Mouse (Mus musculus) midbrain, postnatal 0 days (tissue): Measurements from ENCODE around the gene Ankrd33. TPM values are rescaled to one million over a fixed set of nuclear protein-coding genes. Genes with fewer than 3 reads are reported as not detected.

ENCODE experiments used
- ATAC-seq: fragments of 200-750 bp; cut with Nextera tagmentation; 2 replicates; pipeline ENCODE4 v1.8.0; 2017; ENCODE audit warnings: moderate number of reproducible peaks, mild to moderate bottlenecking, moderate TSS enrichment, moderate library complexity; ENCODE audit not compliant: low FRiP score
- DNase-seq: peaks from one replicate; pipeline ENCODE4 v3.0.0-alpha.2; 2015; ENCODE audit warnings: low spot score
- H3K27ac ChIP-seq: fragments of 300-500 bp; sonication (generic); 2 replicates; pipeline ENCODE4 v1.5.1; 2014; ENCODE audit warnings: low read depth, mild to moderate bottlenecking, low read length, mixed read lengths
- H3K27me3 ChIP-seq: fragments of 300-500 bp; sonication (generic); 2 replicates; pipeline ENCODE4 v1.6.1; 2014; ENCODE audit warnings: low read length, control low read depth, mixed read lengths; ENCODE audit not compliant: insufficient read depth
- H3K36me3 ChIP-seq: fragments of 300-500 bp; sonication (generic); 2 replicates; pipeline ENCODE4 v1.6.1; 2014; ENCODE audit warnings: low read length, control low read depth, mixed read lengths; ENCODE audit not compliant: insufficient read depth
- H3K4me1 ChIP-seq: fragments of 300-500 bp; sonication (generic); 2 replicates; pipeline ENCODE4 v1.6.1; 2014; ENCODE audit warnings: mild to moderate bottlenecking, control low read depth, antibody characterized with exemption, low read length, mixed read lengths; ENCODE audit not compliant: insufficient read depth
- H3K4me2 ChIP-seq: fragments of 300-500 bp; sonication (generic); 2 replicates; pipeline ENCODE4 v1.6.1; 2014; ENCODE audit warnings: low read depth, mild to moderate bottlenecking, low read length, mixed read lengths; ENCODE audit not compliant: poor library complexity, severe bottlenecking
- H3K4me3 ChIP-seq: fragments of 300-500 bp; sonication (generic); 2 replicates; pipeline ENCODE4 v1.5.1; 2014; ENCODE audit warnings: low read depth, mild to moderate bottlenecking, low read length, moderate library complexity
- H3K9ac ChIP-seq: fragments of 300-500 bp; sonication (generic); replicated peaks from 2 replicates; pipeline ENCODE4 v1.6.1; 2014; ENCODE audit warnings: mild to moderate bottlenecking, low read length, moderate library complexity, mixed read lengths; ENCODE audit not compliant: poor library complexity, severe bottlenecking
- H3K9me3 ChIP-seq: fragments of 300-500 bp; sonication (generic); 2 replicates; pipeline ENCODE4 v1.6.1; 2016; ENCODE audit warnings: low read length, control low read depth
- CTCF ChIP-seq: IDR thresholded peaks from 2 replicates; pipeline ENCODE4 v1.5.1; 2016; ENCODE audit warnings: antibody characterized with exemption, mild to moderate bottlenecking
- WGBS: fragments of 180-500 bp; shearing (Covaris S2); extraction: QIAGEN DNeasy Blood & Tissue Kit; methylation state at CpG from one replicate; pipeline ENCODE4 v1.1.7; 2014; 5-methylcytosine and 5-hydroxymethylcytosine counted together
- polyA plus RNA-seq: library from polyadenylated mRNA; unstranded; fragments of >200 nt; fragmentation: Nextera tagmentation; extraction: Ambion mirVana; gene quantifications from 2 replicates; pipeline ENCODE4 v1.2.1, GENCODE M21; 2015
- total RNA-seq: library from RNA; depleted of rRNA; stranded (reverse); fragments of >200 nt; gene quantifications from 2 replicates; pipeline ENCODE4 v1.2.3, GENCODE M21; 2014; rRNA removed

Gene Ankrd33
- total and polyA plus RNA-seq, 2 experiments from 2014 or later: not detected

GRCm38 (mm10) chr15:101161534-101161933 lies 46.0 kb downstream of the Ankrd33 start:
- ATAC-seq: no peak

DNA sequence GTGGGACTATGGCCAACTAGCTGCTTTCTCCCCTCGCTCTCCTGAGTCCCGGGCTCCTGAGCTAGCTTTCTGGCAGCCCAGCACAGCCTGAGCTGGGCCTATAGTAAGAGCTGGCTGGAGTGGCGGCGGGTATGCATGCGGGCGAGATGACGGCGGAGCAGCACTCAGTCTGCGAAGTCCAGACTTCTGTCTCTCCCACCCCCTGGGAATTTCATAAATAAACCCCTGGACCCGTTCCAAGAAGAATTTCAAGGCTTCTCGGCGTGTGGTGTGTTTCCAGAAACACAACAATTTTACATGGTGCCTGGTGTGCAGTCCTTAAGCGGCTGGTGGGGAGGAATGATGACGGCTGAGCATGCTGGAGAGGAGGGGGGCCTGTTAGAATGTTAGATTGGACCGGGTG lies 47.5 kb downstream of the Ankrd33 start:
- Histone ChIP-seq H3K9me3 (no peaks in the 10 kb centered on the region), H3K4me3 (no peak overlapping the region), H3K27me3 (no peaks in the 10 kb centered on the region), H3K9ac (no peak overlapping the region), H3K4me1 (peaks cover 5% of the 10 kb centered on the region; the same call in 1 of the 2 replicates), H3K4me2 (no peak overlapping the region), H3K27ac (no peak overlapping the region), H3K36me3 (no peaks in the 10 kb centered on the region)
- TF ChIP-seq CTCF: no peak
- 23% methylated on average over 15 of the region's 15 CpGs for WGBS
- DNase-seq (peak; percentile 43), ATAC-seq (no peak)

More at GRCm38 (mm10) chr15:101161534-101161933, 46.0 kb downstream of the Ankrd33 start:
- Histone ChIP-seq H3K27me3 (no peaks in the 10 kb centered on the region), H3K36me3 (no peaks in the 10 kb centered on the region), H3K4me1 (peaks cover 5% of the 10 kb centered on the region; the same call in 1 of the 2 replicates), H3K4me3 (no peak overlapping the region), H3K4me2 (no peak overlapping the region), H3K9ac (no peak overlapping the region), H3K27ac (no peak overlapping the region), H3K9me3 (no peaks in the 10 kb centered on the region)
- 58% methylated on average over 7 of the region's 7 CpGs for WGBS
- no peak for DNase-seq
- TF ChIP-seq CTCF: no peak

DNA sequence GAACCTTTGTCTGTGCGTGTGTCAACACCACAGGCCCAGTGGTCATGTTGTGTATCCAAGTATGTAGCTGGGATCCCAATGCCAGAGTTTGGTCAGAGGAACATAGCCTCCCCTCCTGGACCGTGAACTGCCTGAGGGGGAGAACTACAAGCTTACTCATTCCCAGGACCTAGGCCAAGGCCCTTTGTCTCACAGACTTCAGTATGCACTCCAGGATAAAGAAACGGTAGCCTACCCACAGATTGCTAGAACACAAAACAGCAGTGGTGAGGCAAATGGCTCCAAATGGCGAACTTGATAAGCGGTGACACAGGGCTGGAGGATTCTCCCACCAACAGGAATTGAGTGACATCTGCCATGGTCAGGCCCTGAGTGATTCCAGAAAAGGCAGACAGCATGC lies 48.3 kb downstream of the Ankrd33 start:
- no peak for TF ChIP-seq CTCF
- H3K4me2 ChIP-seq: no peak overlapping the region
- H3K27me3 ChIP-seq: no peaks in the 10 kb centered on the region
- H3K9ac ChIP-seq: no peak overlapping the region
- WGBS: 49% methylated on average over 5 of the region's 5 CpGs
- H3K4me1 ChIP-seq: peaks cover 5% of the 10 kb centered on the region; the same call in 1 of the 2 replicates
- no peaks in the 10 kb centered on the region for H3K9me3 ChIP-seq
- peak; percentile 28 for DNase-seq
- no peak overlapping the region for H3K4me3 ChIP-seq
- H3K27ac ChIP-seq: no peak overlapping the region
- no peak for ATAC-seq
- no peaks in the 10 kb centered on the region for H3K36me3 ChIP-seq

- Histone ChIP-seq H3K27ac (no peak overlapping the region), H3K9me3 (no peaks in the 10 kb centered on the region), H3K9ac (no peak overlapping the region), H3K4me1 (peaks cover 5% of the 10 kb centered on the region; the same call in 1 of the 2 replicates), H3K4me2 (no peak overlapping the region), H3K27me3 (no peaks in the 10 kb centered on the region), H3K36me3 (no peaks in the 10 kb centered on the region), H3K4me3 (no peak overlapping the region)
- 67% methylated on average over 5 of the region's 5 CpGs for WGBS
- DNase-seq: no peak
- no peak for ATAC-seq
- no peak for TF ChIP-seq CTCF
These were observed 48.7 kb downstream of the Ankrd33 start for GRCm38 (mm10) chr15:101164291-101164690.

- Histone ChIP-seq H3K36me3 (no peaks in the 10 kb centered on the region), H3K27me3 (no peaks in the 10 kb centered on the region), H3K9ac (no peak overlapping the region), H3K4me2 (no peak overlapping the region), H3K4me3 (no peak overlapping the region), H3K27ac (no peak overlapping the region), H3K9me3 (no peaks in the 10 kb centered on the region), H3K4me1 (peaks cover 1% of the 10 kb centered on the region; the same call in 1 of the 2 replicates)
- no peak for DNase-seq
- no peak for TF ChIP-seq CTCF
- WGBS: 75% methylated on average over 16 of the region's 16 CpGs
- ATAC-seq: no peak
These were observed 50.3 kb downstream of the Ankrd33 start for GRCm38 (mm10) chr15:101165658-101166437.

DNA sequence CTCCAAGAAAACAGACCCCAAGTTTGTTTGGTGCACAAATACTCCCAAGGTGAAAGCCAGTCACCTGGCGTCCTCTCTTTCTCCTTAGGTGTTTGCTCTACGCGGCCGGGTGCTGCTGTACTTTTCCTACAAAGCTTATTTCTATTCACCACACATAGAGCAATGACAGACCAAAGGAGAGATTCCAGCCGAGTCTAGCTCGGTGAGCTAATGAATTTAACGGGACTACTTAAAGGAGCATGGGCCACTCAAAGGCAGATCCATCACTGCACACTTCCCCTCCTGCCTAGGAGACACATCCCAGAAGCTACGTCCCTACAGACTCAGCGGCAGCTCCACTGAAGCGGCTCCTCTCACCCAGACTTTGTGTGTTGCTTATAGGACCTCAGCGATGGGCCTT lies 52.0 kb downstream of the Ankrd33 start:
- ATAC-seq (no peak), DNase-seq (no peak)
- Histone ChIP-seq H3K27me3 (no peaks in the 10 kb centered on the region), H3K27ac (no peak overlapping the region), H3K9ac (no peak overlapping the region), H3K36me3 (no peaks in the 10 kb centered on the region), H3K4me2 (no peak overlapping the region), H3K4me3 (no peak overlapping the region), H3K9me3 (no peaks in the 10 kb centered on the region), H3K4me1 (no peaks in the 10 kb centered on the region)
- TF ChIP-seq CTCF: no peak
- WGBS: 56% methylated on average over 11 of the region's 11 CpGs

Other genes with a start within 250 kb of the Ankrd33 start
- 31.3 and 37.7 TPM in 2 replicates for gene Scn8a, start 245.9 kb upstream of the Ankrd33 start, total RNA-seq
- 14.1 and 22.4 TPM in 2 replicates for gene Scn8a, start 245.9 kb upstream of the Ankrd33 start, polyA plus RNA-seq
- not detected in 2 replicates for gene Gm47841, start 68.4 kb upstream of the Ankrd33 start, total RNA-seq
- not detected in 2 replicates for gene Gm47841, start 68.4 kb upstream of the Ankrd33 start, polyA plus RNA-seq
- gene Fignl2, start 37.2 kb upstream of the Ankrd33 start, total RNA-seq: 1.0 and 3.4 TPM in 2 replicates
- gene Fignl2, start 37.2 kb upstream of the Ankrd33 start, polyA plus RNA-seq: 0.04 and 0.05 TPM in 2 replicates
- 8.4 and 11.2 TPM in 2 replicates for gene Acvrl1, start 12.8 kb downstream of the Ankrd33 start, total RNA-seq
- 6.1 and 6.7 TPM in 2 replicates for gene Acvrl1, start 12.8 kb downstream of the Ankrd33 start, polyA plus RNA-seq
- 77.8 and 86.8 TPM in 2 replicates for gene Acvr1b, start 58.3 kb downstream of the Ankrd33 start, total RNA-seq
- 15.2 and 15.8 TPM in 2 replicates for gene Acvr1b, start 58.3 kb downstream of the Ankrd33 start, polyA plus RNA-seq
- 6.3 and 7.7 TPM in 2 replicates for gene Grasp, start 108.4 kb downstream of the Ankrd33 start, total RNA-seq
- 1.8 and 1.9 TPM in 2 replicates for gene Grasp, start 108.4 kb downstream of the Ankrd33 start, polyA plus RNA-seq
- gene Nr4a1, start 138.5 kb downstream of the Ankrd33 start, total RNA-seq: 6.9 and 7.7 TPM in 2 replicates
- 6.9 and 7.0 TPM in 2 replicates for gene Nr4a1, start 138.5 kb downstream of the Ankrd33 start, polyA plus RNA-seq
- gene Atg101, start 168.5 kb downstream of the Ankrd33 start, total RNA-seq: 33.5 and 61.1 TPM in 2 replicates
- 74.2 and 75.6 TPM in 2 replicates for gene Atg101, start 168.5 kb downstream of the Ankrd33 start, polyA plus RNA-seq
- not detected in 2 replicates for gene 6030408B16Rik, start 177.5 kb downstream of the Ankrd33 start, total RNA-seq
- gene 6030408B16Rik, start 177.5 kb downstream of the Ankrd33 start, polyA plus RNA-seq: 0.22 and 0.33 TPM in 2 replicates